Mouse (Mus musculus) MEL (cell line): ENCODE measurements around the gene Faap24.
A peak's percentile ranks its signal among the peaks of the same experiment; 100 is the strongest.

Experiments
- CHD2 ChIP-seq: IDR thresholded peaks from 2 replicates; pipeline ENCODE4 v1.6.1; 2011; ENCODE audit warnings: low read length, improper control_type of control experiment
- EP300 ChIP-seq, 2 experiments: IDR thresholded peaks; 2 replicates each; pipeline ENCODE4 v1.6.1; 2011; ENCODE audit warnings: improper control_type of control experiment in 2 of 2, low read length in 2 of 2, low read depth in 1 of 2, mild to moderate bottlenecking in 1 of 2
- GATA1 ChIP-seq: IDR thresholded peaks from 2 replicates; pipeline ENCODE4 v1.6.1; 2011; ENCODE audit warnings: low read depth, low read length, improper control_type of control experiment
- MYC ChIP-seq: IDR thresholded peaks from 2 replicates; pipeline ENCODE4 v1.6.1; 2011; ENCODE audit warnings: low read depth, mild to moderate bottlenecking, low read length, improper control_type of control experiment, moderate library complexity
- NELFE ChIP-seq: IDR thresholded peaks from 2 replicates; pipeline ENCODE4 v1.6.1; 2011; ENCODE audit warnings: low read depth, low read length, improper control_type of control experiment
- SIN3A ChIP-seq: IDR thresholded peaks from 2 replicates; pipeline ENCODE4 v1.6.1; 2012; ENCODE audit warnings: low read length, improper control_type of control experiment, inconsistent platforms
- SMC3 ChIP-seq: IDR thresholded peaks from 2 replicates; pipeline ENCODE4 v1.6.1; 2011; ENCODE audit warnings: low read depth, low read length, improper control_type of control experiment
- TBP ChIP-seq: IDR thresholded peaks from 2 replicates; pipeline ENCODE4 v1.8.0; 2011; ENCODE audit warnings: low read depth, low read length, improper control_type of control experiment

DNA sequence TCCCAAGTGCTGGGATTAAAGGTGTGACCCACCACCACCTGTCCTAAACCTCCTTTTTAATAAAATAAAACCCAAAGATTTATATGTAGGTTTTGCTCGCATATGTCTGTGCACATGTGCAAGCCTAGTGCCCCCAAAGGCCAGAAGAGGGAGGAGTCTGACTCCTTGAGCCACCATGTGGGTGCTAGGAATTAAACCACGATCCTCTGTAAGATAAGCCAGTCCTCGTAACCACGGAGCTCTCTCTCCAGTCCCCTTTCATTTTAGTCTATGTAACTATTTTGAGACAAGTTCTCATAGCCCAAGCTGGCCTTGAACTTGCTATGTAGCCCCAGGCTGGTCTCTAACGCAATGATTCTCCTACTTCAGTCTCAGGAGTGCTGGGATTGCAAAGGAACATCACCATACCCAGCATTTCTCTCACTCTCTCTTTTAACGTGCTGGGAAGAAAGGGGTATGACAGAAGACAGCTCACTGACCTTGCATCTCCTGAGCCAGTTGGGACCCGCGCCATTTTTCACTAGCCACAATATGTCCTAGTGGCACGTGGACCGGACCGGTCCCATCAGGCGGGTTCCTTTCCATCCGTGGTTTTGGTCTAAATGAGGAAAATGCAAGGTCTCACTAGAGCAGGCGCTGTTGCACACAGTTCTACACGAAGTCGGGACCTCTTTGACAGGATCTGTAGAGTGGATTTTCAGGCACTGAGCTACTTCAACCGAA, 741 bp downstream of the Faap24 start:
- TF ChIP-seq SIN3A (no peak), CHD2 (no peak), TBP (0 out of 2 replicates have a peak, but pooled peaks have one; percentile 31), SMC3 (no peak), GATA1 (peak; percentile 69; the same call in 1 of the 2 replicates), MYC (peak; percentile 91), NELFE (peak; percentile 42; the same call in 1 of the 2 replicates), EP300 (IDR thresholded peaks at IDR 0.05; ENCODE audit: low read depth in 1 of 2, low read length in 2 of 2) (0 out of 4 replicates have a peak, but pooled peaks of 1 of the 2 experiments have one; percentile 48)
